Mouse (Mus musculus): Measurements from ENCODE around the gene Ppp1r32. TPM values are rescaled to one million over a fixed set of nuclear protein-coding genes. Genes with fewer than 3 reads are reported as not detected.

Gene Ppp1r32
- polyA plus RNA-seq, 1 experiment: 1.3 TPM

DNA sequence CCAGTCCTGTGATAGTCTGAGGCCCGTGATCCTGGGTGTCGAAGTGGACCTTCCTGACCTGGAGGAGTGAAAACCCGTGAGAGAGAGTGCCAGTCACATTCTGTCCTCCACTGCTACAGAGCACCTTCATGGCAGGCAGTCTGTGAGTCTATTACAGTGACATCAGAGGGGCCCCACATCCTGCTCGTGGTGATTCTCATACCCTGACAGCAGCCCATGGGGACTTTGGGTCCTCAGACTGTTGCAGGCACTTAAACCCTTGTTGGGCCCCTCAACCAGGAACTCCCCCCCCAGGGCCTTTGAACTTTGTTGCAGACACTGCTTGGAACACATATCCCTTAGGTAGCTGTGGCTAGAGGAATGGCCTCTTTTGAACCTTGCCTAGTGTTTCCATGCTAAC lies 3.2 kb downstream of the Ppp1r32 start:
- no peak for TF ChIP-seq CTCF (IDR thresholded peaks at IDR 0.05; ENCODE audit: borderline replicate concordance, insufficient read depth, low read depth, low read length)
- TF ChIP-seq POLR2A (IDR thresholded peaks at IDR 0.05; ENCODE audit: borderline replicate concordance, insufficient read depth, low read length): no peak
- H3K4me3 ChIP-seq (replicated peaks; ENCODE audit: insufficient read depth, low read depth, low read length): no peak overlapping the region
- no peaks in the 10 kb centered on the region for H3K27me3 ChIP-seq (ENCODE audit: control insufficient read depth, insufficient read depth, low read length)

DNA sequence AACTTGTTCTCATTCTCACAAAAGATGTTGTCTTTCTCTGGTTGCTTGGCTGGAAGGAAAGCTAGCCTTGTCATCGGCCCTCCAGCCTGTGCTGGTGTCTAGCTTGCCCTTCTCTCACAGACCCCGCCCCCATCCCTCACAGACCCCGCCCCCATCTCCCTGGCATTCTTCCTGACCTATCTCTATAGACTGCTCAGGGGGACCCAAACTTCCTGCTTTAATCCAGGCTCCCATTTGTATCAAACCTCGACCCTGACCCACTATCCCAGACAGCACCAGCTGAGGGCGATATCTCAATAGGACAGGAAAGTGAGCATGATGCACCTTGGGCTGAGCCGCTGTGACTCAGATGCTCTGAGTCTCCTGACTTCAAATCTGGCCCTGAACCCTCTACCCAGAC lies 8.9 kb downstream of the Ppp1r32 start:
- no peak for TF ChIP-seq CTCF (IDR thresholded peaks at IDR 0.05; ENCODE audit: borderline replicate concordance, insufficient read depth, low read depth, low read length)
- no peak for TF ChIP-seq POLR2A (IDR thresholded peaks at IDR 0.05; ENCODE audit: borderline replicate concordance, insufficient read depth, low read length)
- no peaks in the 10 kb centered on the region for H3K4me1 ChIP-seq (ENCODE audit: control insufficient read depth, insufficient read depth, low read length)
- H3K4me3 ChIP-seq (replicated peaks; ENCODE audit: insufficient read depth, low read depth, low read length): no peak overlapping the region
- no peak overlapping the region for H3K27ac ChIP-seq (ENCODE audit: insufficient read depth, low read length)
- 23% methylated on average over 6 of the region's 6 CpGs for WGBS
- H3K27me3 ChIP-seq (ENCODE audit: control insufficient read depth, insufficient read depth, low read length): no peaks in the 10 kb centered on the region
- DNase-seq: no peak

More for the DNA sequence above, 3.2 kb downstream of the Ppp1r32 start:
- WGBS: 73% methylated on average over 4 of the region's 4 CpGs
- no peak for DNase-seq
- Histone ChIP-seq H3K4me1 (ENCODE audit: control insufficient read depth, insufficient read depth, low read length) (no peaks in the 10 kb centered on the region; the same call in 1 of the 2 replicates), H3K27ac (ENCODE audit: insufficient read depth, low read length) (no peak overlapping the region)

DNA sequence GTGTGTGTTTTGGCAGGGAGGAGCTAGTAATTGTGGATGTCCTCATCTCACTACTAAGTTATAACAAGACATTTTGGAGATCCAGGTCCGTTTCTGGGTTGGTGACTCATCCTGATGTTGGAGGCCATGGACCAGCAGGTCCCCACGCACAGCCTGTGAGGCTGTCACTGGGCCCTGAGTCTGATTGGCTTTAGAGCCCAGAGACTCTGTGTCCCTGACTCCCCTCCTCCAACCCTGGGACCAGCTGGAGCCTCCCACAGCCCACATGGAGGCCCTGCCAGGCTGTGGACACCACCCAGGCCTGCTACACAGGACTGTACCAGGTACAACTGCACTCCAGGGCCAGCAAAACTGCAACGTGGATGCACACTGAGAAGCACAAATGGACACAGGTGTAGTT lies 9.8 kb downstream of the Ppp1r32 start:
- Histone ChIP-seq H3K4me1 (ENCODE audit: control insufficient read depth, insufficient read depth, low read length) (no peaks in the 10 kb centered on the region), H3K4me3 (replicated peaks; ENCODE audit: insufficient read depth, low read depth, low read length) (no peak overlapping the region), H3K27ac (ENCODE audit: insufficient read depth, low read length) (no peak overlapping the region), H3K27me3 (ENCODE audit: control insufficient read depth, insufficient read depth, low read length) (no peaks in the 10 kb centered on the region)
- TF ChIP-seq POLR2A (IDR thresholded peaks at IDR 0.05; ENCODE audit: borderline replicate concordance, insufficient read depth, low read length) (no peak), CTCF (IDR thresholded peaks at IDR 0.05; ENCODE audit: borderline replicate concordance, insufficient read depth, low read depth, low read length) (no peak)
- 64% methylated on average over 3 of the region's 3 CpGs for WGBS
- DNase-seq: no peak

DNA sequence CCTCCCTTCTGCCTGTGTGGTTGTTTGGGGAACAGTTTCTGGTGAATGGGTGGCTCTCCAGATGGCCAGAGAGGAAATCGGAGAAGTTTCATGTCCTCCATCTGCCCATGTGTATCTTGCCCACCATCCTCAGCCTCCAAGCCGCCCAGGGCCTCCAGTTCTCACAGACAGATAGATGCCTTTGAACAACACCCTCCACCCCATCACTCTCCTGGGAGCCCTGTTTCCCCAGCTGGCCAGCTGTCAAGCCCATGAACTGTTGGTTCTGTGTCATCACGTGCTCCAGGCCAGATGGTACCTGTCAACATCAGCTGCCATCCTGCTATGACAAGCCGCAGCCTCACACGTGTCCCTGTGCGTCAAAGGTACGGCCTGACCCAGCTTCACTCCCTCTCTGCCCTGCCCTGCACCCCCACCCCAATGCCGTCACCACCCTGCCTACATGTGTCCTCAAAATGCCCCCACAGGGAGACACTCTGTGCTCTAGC lies 13.5 kb downstream of the Ppp1r32 start:
- Histone ChIP-seq H3K27ac (ENCODE audit: insufficient read depth, low read length) (no peak overlapping the region), H3K4me3 (replicated peaks; ENCODE audit: insufficient read depth, low read depth, low read length) (no peak overlapping the region), H3K4me1 (ENCODE audit: control insufficient read depth, insufficient read depth, low read length) (no peaks in the 10 kb centered on the region), H3K27me3 (ENCODE audit: control insufficient read depth, insufficient read depth, low read length) (no peaks in the 10 kb centered on the region)
- TF ChIP-seq CTCF (IDR thresholded peaks at IDR 0.05; ENCODE audit: borderline replicate concordance, insufficient read depth, low read depth, low read length) (no peak), POLR2A (IDR thresholded peaks at IDR 0.05; ENCODE audit: borderline replicate concordance, insufficient read depth, low read length) (no peak)
- DNase-seq: no peak
- 30% methylated on average over 8 of the region's 8 CpGs for WGBS

DNA sequence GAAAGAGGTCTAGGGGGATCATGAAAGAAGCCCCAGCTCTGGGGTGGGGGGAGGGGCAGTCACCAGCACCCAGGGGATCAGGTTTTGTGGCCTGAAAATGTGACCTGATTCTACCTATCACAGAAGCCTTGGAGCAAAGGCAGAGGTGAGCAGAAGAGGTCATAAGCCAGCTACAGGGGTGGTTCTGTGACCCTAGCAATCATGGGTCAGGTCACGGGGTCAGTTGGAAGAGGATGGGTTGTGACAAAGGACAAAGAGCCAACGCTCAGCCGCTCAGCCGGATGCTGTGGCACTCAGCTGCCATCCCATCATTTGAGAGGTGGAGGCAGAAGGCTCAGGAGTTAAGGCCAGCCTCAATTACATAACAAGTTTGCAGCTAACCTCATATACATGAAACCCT lies 18.3 kb downstream of the Ppp1r32 start:
- WGBS: 35% methylated on average over 4 of the region's 4 CpGs
- Histone ChIP-seq H3K4me1 (ENCODE audit: control insufficient read depth, insufficient read depth, low read length) (no peaks in the 10 kb centered on the region), H3K27me3 (ENCODE audit: control insufficient read depth, insufficient read depth, low read length) (no peaks in the 10 kb centered on the region), H3K27ac (ENCODE audit: insufficient read depth, low read length) (no peak overlapping the region), H3K4me3 (replicated peaks; ENCODE audit: insufficient read depth, low read depth, low read length) (no peak overlapping the region)
- no peak for DNase-seq
- no peak for TF ChIP-seq CTCF (IDR thresholded peaks at IDR 0.05; ENCODE audit: borderline replicate concordance, insufficient read depth, low read depth, low read length)
- no peak for TF ChIP-seq POLR2A (IDR thresholded peaks at IDR 0.05; ENCODE audit: borderline replicate concordance, insufficient read depth, low read length)

DNA sequence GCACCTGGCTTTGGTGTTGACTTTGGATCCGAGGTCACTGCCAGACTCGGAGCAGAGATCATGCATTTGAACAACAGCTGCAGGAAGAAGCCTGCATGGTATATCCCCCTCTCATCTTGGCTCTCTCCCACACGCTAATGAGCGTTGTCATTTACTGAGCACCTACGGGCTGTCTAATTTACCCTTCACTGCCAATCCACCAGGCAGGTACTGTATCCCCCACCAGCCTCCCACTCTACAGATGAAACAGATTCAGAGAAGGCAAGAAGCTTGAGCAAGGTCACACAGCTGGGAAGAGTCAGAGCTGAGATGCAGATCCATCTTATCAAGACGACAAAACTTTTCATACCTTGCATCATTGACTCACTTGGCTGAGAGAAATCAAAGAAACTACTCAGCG lies 21.1 kb downstream of the Ppp1r32 start:
- Histone ChIP-seq H3K4me3 (replicated peaks; ENCODE audit: insufficient read depth, low read depth, low read length) (no peak overlapping the region), H3K27ac (ENCODE audit: insufficient read depth, low read length) (no peak overlapping the region), H3K4me1 (ENCODE audit: control insufficient read depth, insufficient read depth, low read length) (no peaks in the 10 kb centered on the region), H3K27me3 (ENCODE audit: control insufficient read depth, insufficient read depth, low read length) (peaks cover 5% of the 10 kb centered on the region; the same call in 1 of the 2 replicates)
- no peak for TF ChIP-seq POLR2A (IDR thresholded peaks at IDR 0.05; ENCODE audit: borderline replicate concordance, insufficient read depth, low read length)
- TF ChIP-seq CTCF (IDR thresholded peaks at IDR 0.05; ENCODE audit: borderline replicate concordance, insufficient read depth, low read depth, low read length): no peak
- DNase-seq: no peak
- 29% methylated on average over 7 of the region's 7 CpGs for WGBS

DNA sequence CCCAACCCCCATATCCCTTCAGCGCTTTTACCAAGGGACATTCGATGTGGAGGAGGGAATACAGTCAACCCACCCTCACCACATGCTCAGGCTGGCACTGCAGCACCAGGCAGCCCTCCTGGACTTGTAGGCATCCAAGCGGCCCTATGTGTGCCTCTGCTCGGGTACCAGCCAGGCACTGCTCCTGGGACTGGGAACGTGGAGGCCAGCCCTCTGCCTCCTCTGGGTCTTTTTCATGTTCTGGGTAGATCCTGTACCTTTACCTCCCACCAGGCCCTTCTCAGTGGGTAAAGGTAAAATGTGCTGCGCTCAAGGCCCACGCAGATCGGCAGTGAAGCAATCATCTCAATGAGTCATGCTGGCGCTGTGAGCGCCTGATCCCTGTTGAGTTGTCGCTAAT lies 22.8 kb downstream of the Ppp1r32 start:
- H3K27me3 ChIP-seq (ENCODE audit: control insufficient read depth, insufficient read depth, low read length): peaks cover 6% of the 10 kb centered on the region; the same call in 1 of the 2 replicates
- 50% methylated on average over 11 of the region's 11 CpGs for WGBS
- TF ChIP-seq POLR2A (IDR thresholded peaks at IDR 0.05; ENCODE audit: borderline replicate concordance, insufficient read depth, low read length) (no peak), CTCF (IDR thresholded peaks at IDR 0.05; ENCODE audit: borderline replicate concordance, insufficient read depth, low read depth, low read length) (no peak)
- no peaks in the 10 kb centered on the region for H3K4me1 ChIP-seq (ENCODE audit: control insufficient read depth, insufficient read depth, low read length)
- H3K4me3 ChIP-seq (replicated peaks; ENCODE audit: insufficient read depth, low read depth, low read length): no peak overlapping the region
- no peak overlapping the region for H3K27ac ChIP-seq (ENCODE audit: insufficient read depth, low read length)
- DNase-seq: no peak

DNA sequence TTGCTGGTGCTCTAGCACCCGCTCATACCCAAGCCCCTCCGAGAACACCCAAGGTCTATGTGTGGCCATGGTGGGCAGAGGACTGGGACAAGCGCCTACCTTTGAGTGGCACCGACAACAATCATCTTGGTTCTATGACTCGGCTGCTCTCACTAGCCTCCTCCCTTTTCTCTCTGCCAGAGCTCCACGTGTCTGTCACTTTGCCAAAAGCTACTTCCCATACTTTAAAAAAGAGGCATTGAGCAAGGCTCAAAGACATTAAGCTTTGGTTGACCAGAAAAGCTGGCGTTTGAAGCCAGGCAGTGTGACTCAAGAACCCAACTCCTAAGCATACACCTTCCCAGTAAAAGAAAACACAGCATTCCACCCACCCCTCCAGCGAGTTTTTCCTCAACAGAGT lies 24.6 kb downstream of the Ppp1r32 start:
- H3K4me3 ChIP-seq (replicated peaks; ENCODE audit: insufficient read depth, low read depth, low read length): no peak overlapping the region
- no peaks in the 10 kb centered on the region for H3K4me1 ChIP-seq (ENCODE audit: control insufficient read depth, insufficient read depth, low read length)
- WGBS: 12% methylated on average over 8 of the region's 8 CpGs
- TF ChIP-seq CTCF (IDR thresholded peaks at IDR 0.05; ENCODE audit: borderline replicate concordance, insufficient read depth, low read depth, low read length) (no peak), POLR2A (IDR thresholded peaks at IDR 0.05; ENCODE audit: borderline replicate concordance, insufficient read depth, low read length) (no peak)
- DNase-seq: no peak
- peaks cover 6% of the 10 kb centered on the region; the same call in 1 of the 2 replicates for H3K27me3 ChIP-seq (ENCODE audit: control insufficient read depth, insufficient read depth, low read length)
- no peak overlapping the region for H3K27ac ChIP-seq (ENCODE audit: insufficient read depth, low read length)
